Mouse (Mus musculus): ENCODE data around the gene Rictor.

Rictor gene

DNA sequence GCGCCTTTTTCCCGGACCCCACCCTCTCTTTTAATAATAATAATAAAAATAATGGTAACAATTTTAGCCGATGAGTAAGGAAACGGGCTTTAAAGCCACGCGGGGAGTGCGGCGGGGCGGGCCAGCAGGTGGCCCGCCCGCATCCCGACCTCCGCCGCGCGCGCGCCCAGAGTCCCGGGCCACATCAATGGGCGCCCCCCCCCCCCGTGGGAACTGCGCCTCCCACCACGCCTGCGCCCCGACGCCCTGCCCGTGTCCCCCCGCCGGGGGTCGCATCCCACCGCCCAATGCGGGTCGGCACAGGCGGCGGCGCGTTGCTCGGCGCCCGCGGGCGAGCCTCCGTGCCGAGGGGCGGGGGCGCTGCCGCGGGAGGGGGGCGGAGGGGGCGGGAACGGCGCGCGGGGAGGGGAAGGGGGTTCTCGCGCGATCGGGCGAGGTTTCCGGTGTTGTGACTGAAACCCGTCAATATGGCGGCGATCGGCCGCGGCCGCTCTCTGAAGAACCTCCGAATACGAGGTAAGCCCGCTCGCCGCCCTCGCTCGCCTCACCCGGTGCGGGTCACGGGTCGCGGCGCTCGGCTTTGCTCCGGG is at the start of gene Rictor:
Gene Rictor (plus strand): TSS at position 444 of the 590 bp plus-strand sequence.
- in situ Hi-C loops (cut with MboI, MseI), result loop anchor here (25.0 kb wide), 1 partner anchor 121 kb away; no protein-coding TSS in a partner anchor

GRCm38 (mm10) chr15:6661951-6662350 is 46.2 kb upstream of the Rictor start:
- in situ Hi-C loops (cut with MboI, MseI), result no loop called here

- in situ Hi-C loops (cut with MboI, MseI), result no loop called here
Measured at GRCm38 (mm10) chr15:6663991-6664390, 44.2 kb upstream of the Rictor start.

DNA sequence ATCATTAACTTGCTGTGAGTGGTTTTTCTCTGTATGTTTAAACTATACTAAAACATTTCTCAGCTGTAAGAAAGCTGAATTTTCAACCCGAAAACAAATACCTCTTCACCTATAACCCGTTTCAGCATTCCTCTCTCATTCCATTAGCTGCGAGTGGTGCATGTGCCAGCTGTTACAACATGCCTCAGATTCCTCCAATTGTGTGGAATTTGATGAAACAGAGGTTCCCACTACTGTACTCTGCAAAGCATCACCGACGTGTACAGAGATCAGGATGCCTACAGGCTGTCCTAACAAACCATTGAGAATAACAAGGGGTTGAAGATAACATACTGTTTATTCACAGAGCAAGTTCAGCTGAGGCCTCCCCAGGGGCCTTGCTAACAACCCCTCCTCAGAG is 42.1 kb upstream of the Rictor start:
- in situ Hi-C loops (cut with MboI, MseI), result no loop called here

GRCm38 (mm10) chr15:6668793-6669437 is 39.3 kb upstream of the Rictor start:
- in situ Hi-C loops (cut with MboI, MseI), result no loop called here

GRCm38 (mm10) chr15:6678479-6678878 is 29.7 kb upstream of the Rictor start:
- in situ Hi-C loops (cut with MboI, MseI), result no loop called here

DNA sequence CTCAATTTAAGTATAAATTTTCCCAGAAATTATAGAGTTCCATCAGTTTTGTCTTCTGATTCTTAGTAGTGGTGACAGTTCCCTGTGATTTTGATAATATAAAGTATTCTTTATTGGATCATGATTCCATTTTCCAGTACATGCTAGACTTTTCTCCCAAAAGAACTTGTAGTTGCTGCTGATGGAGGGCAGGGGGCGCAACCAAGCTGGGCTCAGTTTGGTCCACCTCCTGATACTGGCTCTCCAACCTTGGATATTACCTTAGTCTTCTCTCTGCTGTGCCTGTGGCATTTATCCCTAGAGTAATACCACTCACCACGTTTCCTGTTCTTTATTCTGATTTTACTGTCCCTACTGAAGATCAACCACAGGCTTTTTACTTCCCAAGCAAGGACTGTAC is 6.0 kb upstream of the Rictor start:
- in situ Hi-C loops (cut with MboI, MseI), result loop anchor here (25.0 kb wide), 1 partner anchor 115 kb away; no protein-coding TSS in a partner anchor

GRCm38 (mm10) chr15:6705351-6705901 is 2.8 kb upstream of the Rictor start:
- in situ Hi-C loops (cut with MboI, MseI), result loop anchor here (25.0 kb wide), 1 partner anchor 118 kb away; no protein-coding TSS in a partner anchor

DNA sequence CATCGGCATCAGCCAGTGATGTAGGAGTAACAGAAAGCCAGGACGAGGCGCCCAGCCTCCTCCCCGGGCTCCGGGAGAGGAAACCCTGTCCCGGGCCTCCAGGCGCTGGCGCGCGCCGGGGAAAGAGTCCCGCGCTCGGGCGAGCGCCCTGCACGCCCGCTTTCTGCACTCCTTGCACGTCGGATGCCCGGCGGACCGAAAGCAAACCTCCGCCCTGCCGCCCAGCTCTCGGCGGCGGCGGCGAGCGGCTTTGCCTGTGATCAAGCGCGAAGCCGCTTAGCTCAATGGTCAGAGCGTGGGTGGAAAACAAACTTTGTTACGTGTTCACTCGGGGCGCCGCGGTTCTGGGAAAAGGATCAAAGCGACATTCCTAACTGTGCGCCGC is 636 bp upstream of the Rictor start:
- in situ Hi-C loops (cut with MboI, MseI), result loop anchor here (25.0 kb wide), 1 partner anchor 120 kb away; no protein-coding TSS in a partner anchor

DNA sequence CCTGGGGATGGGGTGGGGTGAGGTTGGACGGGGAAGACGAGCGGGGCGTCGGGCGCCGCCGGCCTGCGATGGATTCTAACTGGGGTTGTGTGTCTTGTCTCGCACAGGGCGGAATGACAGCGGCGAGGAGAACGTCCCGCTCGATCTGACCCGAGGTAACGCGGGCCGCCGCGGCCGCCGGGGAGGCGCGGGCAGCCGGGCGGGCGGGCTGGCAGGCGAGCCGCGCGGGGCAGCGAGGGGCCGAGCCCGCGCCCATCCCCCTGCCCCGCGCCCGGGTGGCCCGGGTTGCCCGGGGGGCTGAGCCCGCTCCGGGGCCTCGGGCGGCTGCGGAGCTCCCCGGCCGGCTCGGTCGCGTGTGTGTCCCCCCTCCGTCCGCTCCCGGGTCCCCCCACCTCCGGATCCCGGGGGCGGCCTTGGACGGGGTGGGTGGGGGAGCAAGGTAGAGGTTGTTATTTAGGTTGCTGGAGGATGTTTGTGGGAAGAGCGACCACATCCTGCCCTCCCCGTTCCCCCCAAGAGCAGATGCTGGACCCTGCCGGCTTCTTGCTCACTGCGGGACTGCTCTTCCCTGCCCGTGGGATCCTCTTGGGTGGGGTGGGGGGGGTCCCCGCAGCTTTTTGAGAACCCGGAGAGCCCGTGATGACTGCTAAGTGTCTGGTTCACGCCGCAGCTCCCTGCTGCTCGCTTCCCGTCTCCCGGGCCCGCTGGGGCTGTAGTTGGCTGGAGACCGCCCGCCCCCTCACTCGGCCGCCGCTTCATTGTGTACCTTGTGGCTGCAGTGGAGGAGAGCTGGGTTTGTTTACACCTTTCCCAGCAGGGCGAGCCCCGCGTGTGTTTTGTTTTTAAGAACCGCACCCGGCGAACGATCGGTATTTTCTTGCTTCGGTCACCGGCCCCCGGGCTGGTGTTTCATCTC is 605 bp downstream of the Rictor start:
- in situ Hi-C loops (cut with MboI, MseI), result loop anchor here (25.0 kb wide), 1 partner anchor 121 kb away; no protein-coding TSS in a partner anchor

GRCm38 (mm10) chr15:6709618-6710017 is 1.4 kb downstream of the Rictor start:
- in situ Hi-C loops (cut with MboI, MseI), result loop anchor here (25.0 kb wide), 1 partner anchor 122 kb away; no protein-coding TSS in a partner anchor

DNA sequence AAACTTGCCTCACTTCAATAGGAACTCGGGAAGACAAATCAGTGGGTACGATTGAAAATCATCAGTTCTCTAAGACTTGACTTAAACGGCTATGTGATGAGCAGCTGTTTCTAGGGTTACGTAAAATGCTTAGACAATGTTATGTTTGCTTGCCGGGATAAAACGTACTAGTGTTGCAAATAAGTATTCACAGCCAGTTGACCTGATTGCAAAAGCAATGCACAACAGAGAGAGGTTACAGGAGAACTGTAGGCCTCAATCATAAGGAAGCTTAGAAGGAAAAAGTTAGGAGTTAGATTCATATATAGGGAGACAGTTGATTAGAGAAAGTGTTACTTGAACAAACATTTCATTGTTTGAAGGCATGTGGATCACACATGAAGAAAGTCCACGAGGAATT is 2.2 kb downstream of the Rictor start:
- in situ Hi-C loops (cut with MboI, MseI), result loop anchor here (25.0 kb wide), 1 partner anchor 123 kb away; no protein-coding TSS in a partner anchor

DNA sequence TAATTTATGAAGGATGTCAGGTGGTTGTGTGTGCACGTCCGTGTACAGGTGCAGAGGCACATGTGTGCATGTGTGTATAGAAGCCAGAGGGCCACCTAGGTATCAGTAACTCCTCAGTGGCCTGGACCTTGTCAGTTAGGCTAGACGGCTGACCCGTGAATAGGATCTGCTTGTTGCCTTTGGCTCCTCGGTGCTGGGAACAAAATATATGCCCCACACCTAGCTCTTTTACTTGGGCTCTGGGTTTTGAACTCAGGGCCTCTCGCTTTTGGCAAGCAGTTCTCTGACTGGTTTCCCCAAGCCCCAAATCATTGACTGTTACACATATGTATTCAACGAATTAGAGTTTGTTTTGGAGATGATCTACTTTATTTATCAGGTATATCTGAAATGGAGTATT is 3.0 kb downstream of the Rictor start:
- in situ Hi-C loops (cut with MboI, MseI), result loop anchor here (25.0 kb wide), 1 partner anchor 124 kb away; no protein-coding TSS in a partner anchor

GRCm38 (mm10) chr15:6714819-6715218 is 6.6 kb downstream of the Rictor start:
- in situ Hi-C loops (cut with MboI, MseI), result loop anchor here (5.0 to 25.0 kb wide), 2 partner anchors 128 to 223 kb away; no protein-coding TSS in a partner anchor

DNA sequence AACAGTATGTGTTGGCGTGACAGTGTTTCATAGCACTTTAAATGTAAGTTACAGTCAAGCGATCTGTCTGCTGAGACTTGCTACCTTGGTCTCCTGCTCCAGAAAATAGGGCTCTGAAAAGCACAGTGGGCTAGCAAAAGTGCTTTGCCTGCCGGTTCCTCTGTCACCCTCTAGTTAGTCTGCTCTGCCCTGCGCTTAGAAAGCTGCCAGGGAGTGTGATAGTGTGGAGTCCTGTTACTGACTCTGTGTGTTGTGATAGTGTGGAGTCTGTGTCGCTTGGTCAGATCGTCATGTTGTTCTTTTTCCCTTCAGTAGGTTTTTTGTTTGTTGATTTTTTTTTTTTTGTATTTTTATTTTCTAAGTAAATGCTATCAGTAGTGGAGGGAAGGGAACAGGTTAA is 7.1 kb downstream of the Rictor start:
- in situ Hi-C loops (cut with MboI, MseI), result loop anchor here (5.0 to 25.0 kb wide), 2 partner anchors 128 to 223 kb away; no protein-coding TSS in a partner anchor

DNA sequence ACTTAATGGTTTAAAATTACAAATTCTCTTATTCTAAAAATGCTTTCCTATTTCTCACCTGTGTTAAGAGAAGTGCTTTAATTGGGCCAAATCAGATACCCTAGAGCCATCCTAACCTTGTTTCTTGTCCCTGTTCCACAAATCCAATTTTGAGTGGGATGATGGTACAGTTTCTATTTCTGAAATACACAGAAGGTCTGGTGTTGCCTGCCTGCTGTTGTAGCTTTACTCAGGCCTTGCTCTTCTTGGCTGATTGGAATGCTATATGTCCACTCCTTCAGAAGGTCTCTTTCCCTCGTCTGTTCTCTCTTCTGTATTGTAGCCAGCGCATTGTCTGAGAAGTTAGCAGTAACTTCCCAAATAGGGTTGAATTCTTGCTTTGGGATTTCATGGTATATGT is 13.2 kb downstream of the Rictor start:
- in situ Hi-C loops (cut with MboI, MseI), result loop anchor here (25.0 kb wide), 1 partner anchor 134 kb away; no protein-coding TSS in a partner anchor

DNA sequence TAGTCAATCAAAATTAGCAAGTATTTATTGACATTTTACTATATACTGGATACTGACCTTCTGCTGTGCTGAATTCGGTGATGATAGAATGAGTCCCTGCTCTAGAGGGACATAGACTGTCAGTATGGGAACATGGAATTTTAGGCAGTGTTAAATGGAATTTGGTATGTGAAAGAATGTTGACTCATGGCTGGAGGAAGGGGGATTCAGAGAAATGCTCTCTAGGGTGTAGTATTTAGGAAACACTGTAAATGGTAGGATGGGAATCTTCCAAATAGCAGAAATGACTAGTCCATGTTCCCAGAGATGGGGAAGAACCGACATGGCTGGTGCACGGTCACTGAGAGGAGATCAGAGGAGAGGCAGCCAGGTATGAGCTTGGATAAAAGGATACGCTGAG is 13.6 kb downstream of the Rictor start:
- in situ Hi-C loops (cut with MboI, MseI), result loop anchor here (25.0 kb wide), 1 partner anchor 135 kb away; no protein-coding TSS in a partner anchor

GRCm38 (mm10) chr15:6722405-6723176 is 14.4 kb downstream of the Rictor start:
- in situ Hi-C loops (cut with MboI, MseI), result loop anchor here (25.0 kb wide), 1 partner anchor 135 kb away; no protein-coding TSS in a partner anchor

- in situ Hi-C loops (cut with MboI, MseI), result loop anchor here (25.0 kb wide), 1 partner anchor 136 kb away; no protein-coding TSS in a partner anchor
Measured at GRCm38 (mm10) chr15:6723338-6723737, 15.2 kb downstream of the Rictor start.

DNA sequence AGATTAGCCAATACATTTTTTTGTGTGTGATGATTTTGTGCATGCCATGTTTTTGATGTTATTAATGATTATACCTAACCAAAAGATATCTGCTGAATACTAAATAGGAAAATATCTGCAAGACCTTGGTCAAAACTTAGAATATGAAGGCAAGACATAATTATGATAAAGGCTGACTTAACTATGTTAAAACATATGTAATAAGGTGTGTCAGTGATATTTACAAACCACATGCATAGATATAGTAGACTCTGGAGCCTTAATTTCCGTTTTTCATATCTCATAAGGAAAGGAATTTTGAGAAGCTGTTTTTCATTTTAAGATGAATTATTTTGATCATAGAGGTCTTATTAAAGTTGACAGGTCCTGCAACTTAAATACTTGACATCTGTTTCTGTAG is 16.3 kb downstream of the Rictor start:
- in situ Hi-C loops (cut with MboI, MseI), result loop anchor here (25.0 kb wide), 1 partner anchor 137 kb away; no protein-coding TSS in a partner anchor

Data from T-helper 2 cell (primary cell).